Mouse (Mus musculus) limb, embryonic 11.5 days (tissue): ENCODE data around the gene Plxnd1. TPM values are rescaled to one million over a fixed set of nuclear protein-coding genes. Genes with fewer than 3 reads are reported as not detected.

Experiments used
- ATAC-seq: fragments of 200-750 bp; cut with Nextera tagmentation; 2 replicates; pipeline ENCODE4 v1.8.0; 2017; ENCODE audit warnings: low read depth; ENCODE audit not compliant: insufficient number of reproducible peaks, low FRiP score, low TSS enrichment
- DNase-seq: peaks from one replicate; pipeline ENCODE4 v3.0.0-alpha.2; 2015; ENCODE audit warnings: low spot score
- H3K27ac ChIP-seq: fragments of 300-500 bp; sonication (generic); replicated peaks from 2 replicates; pipeline ENCODE4 v1.5.1; 2014; ENCODE audit warnings: low read depth, mild to moderate bottlenecking, low read length
- H3K27me3 ChIP-seq: fragments of 300-500 bp; sonication (generic); 2 replicates; pipeline ENCODE4 v1.6.1; 2014; ENCODE audit warnings: mild to moderate bottlenecking, low read length, mixed read lengths; ENCODE audit not compliant: control insufficient read depth, insufficient read depth
- H3K36me3 ChIP-seq: fragments of 300-500 bp; sonication (generic); 2 replicates; pipeline ENCODE4 v1.6.1; 2014; ENCODE audit warnings: mild to moderate bottlenecking, low read length, moderate library complexity, mixed read lengths; ENCODE audit not compliant: control insufficient read depth, insufficient read depth
- H3K4me1 ChIP-seq: fragments of 300-500 bp; sonication (generic); 2 replicates; pipeline ENCODE4 v1.6.1; 2014; ENCODE audit warnings: low read length, mixed read lengths; ENCODE audit not compliant: control insufficient read depth, insufficient read depth
- H3K4me2 ChIP-seq: fragments of 300-500 bp; sonication (generic); 2 replicates; pipeline ENCODE4 v1.6.1; 2014; ENCODE audit warnings: low read depth, mild to moderate bottlenecking, moderate library complexity; ENCODE audit not compliant: severe bottlenecking
- H3K4me3 ChIP-seq: fragments of 300-500 bp; sonication (generic); 2 replicates; pipeline ENCODE4 v1.5.1; 2014; ENCODE audit warnings: low read depth, low read length
- H3K9ac ChIP-seq: fragments of 300-500 bp; sonication (generic); 2 replicates; pipeline ENCODE4 v1.6.1; 2014; ENCODE audit warnings: mild to moderate bottlenecking, low read length
- H3K9me3 ChIP-seq: fragments of 300-500 bp; sonication (generic); 2 replicates; pipeline ENCODE4 v1.6.1; 2016; ENCODE audit warnings: low read length; ENCODE audit not compliant: control insufficient read depth
- WGBS: fragments of 180-500 bp; shearing (Covaris S2); extraction: QIAGEN DNeasy Blood & Tissue Kit; methylation state at CpG from one replicate; pipeline ENCODE4 v1.1.7; 2014; 5-methylcytosine and 5-hydroxymethylcytosine counted together
- polyA plus RNA-seq: library from polyadenylated mRNA; unstranded; fragments of >200 nt; fragmentation: Nextera tagmentation; extraction: Ambion mirVana; gene quantifications from 2 replicates; pipeline ENCODE4 v1.2.1, GENCODE M21; 2014

Gene Plxnd1
- polyA plus RNA-seq, 1 experiment from 2014 or later: 19.6 TPM

DNA sequence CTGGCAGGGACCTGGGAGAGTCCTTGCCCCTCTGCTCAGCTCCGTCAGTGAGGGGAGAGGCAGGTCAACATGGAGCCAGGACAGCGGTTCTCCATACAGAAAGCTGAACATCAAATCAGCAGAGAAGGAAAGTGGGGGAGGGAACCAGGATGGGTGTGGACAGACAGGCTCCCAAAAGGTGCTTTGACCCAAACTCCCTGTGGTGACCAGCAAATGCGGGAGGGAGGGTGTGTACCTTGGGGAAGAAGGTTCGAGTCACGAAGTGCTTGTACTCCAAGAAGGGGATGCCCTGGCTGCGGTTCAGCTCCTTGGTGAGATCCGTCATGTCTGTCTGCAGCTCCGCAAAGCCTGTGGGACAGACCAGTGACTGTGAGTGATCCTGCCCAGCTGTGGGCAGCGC lies 31.1 kb downstream of the Plxnd1 start:
- no peak overlapping the region for H3K4me3 ChIP-seq
- 81% methylated on average over 9 of the region's 9 CpGs for WGBS
- no peak overlapping the region for H3K27ac ChIP-seq
- DNase-seq: no peak
- H3K9me3 ChIP-seq: no peaks in the 10 kb centered on the region
- ATAC-seq: no peak
- H3K27me3 ChIP-seq: no peaks in the 10 kb centered on the region
- no peak overlapping the region for H3K4me2 ChIP-seq
- no peak overlapping the region for H3K9ac ChIP-seq
- H3K4me1 ChIP-seq: 0 out of 2 replicates have a peak, but pooled peaks cover 8% of the 10 kb centered on the region
- H3K36me3 ChIP-seq: no peaks in the 10 kb centered on the region

DNA sequence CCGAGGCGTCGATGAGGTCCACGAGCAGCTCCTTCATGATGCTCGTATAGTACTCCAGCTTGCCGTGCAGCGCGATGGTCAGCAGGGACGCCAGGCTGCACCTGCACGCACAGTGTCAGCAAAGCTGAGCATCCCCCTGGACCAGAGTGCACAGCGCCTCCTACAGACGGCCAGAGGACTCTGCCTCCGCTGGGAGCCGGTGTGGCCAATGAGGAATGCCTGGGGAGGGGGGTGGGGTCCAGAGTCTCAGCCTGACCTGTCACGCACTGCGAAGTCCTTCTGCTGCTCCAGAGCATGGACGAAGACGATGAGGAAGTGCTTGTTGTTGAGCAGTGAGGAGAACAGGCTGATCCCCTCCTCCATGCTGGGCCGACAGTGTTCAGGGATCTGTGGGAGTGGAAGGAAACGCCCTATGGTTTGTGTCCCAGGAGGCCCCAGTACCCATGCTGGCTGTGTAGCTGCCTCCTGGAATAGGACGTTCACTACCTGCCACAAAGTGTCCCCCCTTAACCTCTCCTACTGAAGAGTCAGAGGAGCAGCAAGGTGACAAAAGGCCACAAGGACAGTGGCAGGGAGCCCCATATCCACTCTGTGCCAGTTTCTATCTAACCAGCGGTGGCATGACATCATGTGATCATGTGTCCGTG lies 32.2 kb downstream of the Plxnd1 start:
- 41% methylated on average over 23 of the region's 23 CpGs for WGBS
- no peak overlapping the region for H3K27ac ChIP-seq
- no peak overlapping the region for H3K4me3 ChIP-seq
- ATAC-seq (no peak), DNase-seq (peak; percentile 66)
- H3K27me3 ChIP-seq: no peaks in the 10 kb centered on the region
- no peaks in the 10 kb centered on the region for H3K9me3 ChIP-seq
- no peak overlapping the region for H3K9ac ChIP-seq
- no peaks in the 10 kb centered on the region for H3K36me3 ChIP-seq
- peaks cover 10% of the 10 kb centered on the region for H3K4me1 ChIP-seq
- no peak overlapping the region for H3K4me2 ChIP-seq

DNA sequence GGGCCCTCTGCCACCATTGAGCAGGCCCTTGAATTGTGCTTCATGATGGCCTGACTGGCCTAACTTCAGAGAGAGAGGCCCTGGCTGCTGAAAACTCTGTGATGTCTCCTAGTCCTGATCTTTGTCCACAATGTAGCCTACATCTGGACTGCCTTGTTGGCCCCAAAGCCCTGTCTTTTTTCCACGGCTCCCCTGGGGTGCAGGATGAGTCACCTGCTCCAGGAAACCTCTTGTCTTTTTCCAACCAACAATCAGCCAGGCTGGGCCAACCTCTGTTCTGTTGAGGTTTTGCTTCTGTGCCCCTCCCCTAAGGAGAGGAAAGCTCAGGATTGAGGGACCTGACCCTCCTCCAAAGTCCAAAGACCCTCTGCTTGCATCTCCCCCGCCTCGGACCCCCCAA lies 33.1 kb downstream of the Plxnd1 start:
- no peak overlapping the region for H3K27ac ChIP-seq
- no peaks in the 10 kb centered on the region for H3K27me3 ChIP-seq
- ATAC-seq (no peak), DNase-seq (no peak)
- peaks cover 18% of the 10 kb centered on the region for H3K4me1 ChIP-seq
- 86% methylated on average over 3 of the region's 3 CpGs for WGBS
- H3K9me3 ChIP-seq: no peaks in the 10 kb centered on the region
- H3K4me3 ChIP-seq: no peak overlapping the region
- H3K9ac ChIP-seq: no peak overlapping the region
- H3K4me2 ChIP-seq: no peak overlapping the region
- no peaks in the 10 kb centered on the region for H3K36me3 ChIP-seq

DNA sequence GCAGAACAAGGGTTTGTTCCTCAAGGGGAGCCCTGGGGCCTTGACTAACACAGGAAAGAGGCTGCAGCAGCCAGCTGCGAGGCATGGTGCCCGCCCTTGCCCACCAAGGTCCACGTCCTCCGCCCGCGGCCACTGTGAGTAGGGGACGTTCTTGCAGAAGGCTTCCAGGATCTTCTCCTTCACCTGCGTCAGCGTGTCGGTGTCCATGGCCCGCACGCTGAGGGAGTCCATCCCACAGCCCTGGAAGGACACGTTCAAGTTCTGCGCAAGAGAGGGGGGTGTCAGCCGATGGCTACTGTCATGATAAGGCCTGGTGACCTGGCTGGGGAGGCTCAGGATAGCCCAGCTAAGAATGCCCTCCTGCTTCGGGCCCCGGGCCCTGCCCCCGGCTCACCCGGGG lies 34.5 kb downstream of the Plxnd1 start:
- no peak overlapping the region for H3K4me3 ChIP-seq
- no peak overlapping the region for H3K9ac ChIP-seq
- no peaks in the 10 kb centered on the region for H3K27me3 ChIP-seq
- no peak overlapping the region for H3K27ac ChIP-seq
- no peak overlapping the region for H3K4me2 ChIP-seq
- H3K36me3 ChIP-seq: no peaks in the 10 kb centered on the region
- WGBS: 93% methylated on average over 19 of the region's 19 CpGs
- H3K4me1 ChIP-seq: peaks cover 23% of the 10 kb centered on the region
- ATAC-seq: no peak
- no peak for DNase-seq
- no peaks in the 10 kb centered on the region for H3K9me3 ChIP-seq

DNA sequence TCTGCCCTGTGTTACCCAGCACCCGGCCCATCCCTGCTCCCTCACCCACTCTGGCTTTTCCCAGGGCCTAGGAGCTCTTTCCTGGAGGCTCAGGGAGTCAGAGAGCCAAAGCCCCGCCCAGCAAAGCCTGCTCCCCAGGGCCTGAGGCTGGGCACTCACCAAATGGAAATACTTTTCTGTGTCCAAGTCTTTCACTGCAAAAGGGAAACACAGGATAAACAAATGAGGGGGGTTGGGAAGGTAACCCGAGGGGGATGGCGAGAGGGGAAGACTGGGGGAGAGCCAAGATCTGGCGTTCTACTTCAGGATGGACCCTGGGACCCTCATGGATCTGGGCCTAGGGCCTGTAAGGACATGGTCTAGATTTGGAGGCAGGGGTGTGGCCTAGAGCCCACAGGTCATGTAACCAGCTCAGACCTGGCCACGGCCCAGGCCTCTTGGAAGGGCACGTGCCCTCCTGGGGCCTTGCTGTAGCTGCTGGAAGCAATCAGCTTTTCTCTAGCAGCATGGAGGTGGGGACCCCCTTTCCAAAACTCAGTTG lies 35.6 kb downstream of the Plxnd1 start:
- no peaks in the 10 kb centered on the region for H3K36me3 ChIP-seq
- H3K4me1 ChIP-seq: peaks cover 23% of the 10 kb centered on the region
- H3K4me2 ChIP-seq: no peak overlapping the region
- DNase-seq: no peak
- H3K4me3 ChIP-seq: no peak overlapping the region
- H3K27me3 ChIP-seq: no peaks in the 10 kb centered on the region
- ATAC-seq: no peak
- H3K9ac ChIP-seq: no peak overlapping the region
- no peaks in the 10 kb centered on the region for H3K9me3 ChIP-seq
- H3K27ac ChIP-seq: no peak overlapping the region
- WGBS: 81% methylated on average over 7 of the region's 7 CpGs

DNA sequence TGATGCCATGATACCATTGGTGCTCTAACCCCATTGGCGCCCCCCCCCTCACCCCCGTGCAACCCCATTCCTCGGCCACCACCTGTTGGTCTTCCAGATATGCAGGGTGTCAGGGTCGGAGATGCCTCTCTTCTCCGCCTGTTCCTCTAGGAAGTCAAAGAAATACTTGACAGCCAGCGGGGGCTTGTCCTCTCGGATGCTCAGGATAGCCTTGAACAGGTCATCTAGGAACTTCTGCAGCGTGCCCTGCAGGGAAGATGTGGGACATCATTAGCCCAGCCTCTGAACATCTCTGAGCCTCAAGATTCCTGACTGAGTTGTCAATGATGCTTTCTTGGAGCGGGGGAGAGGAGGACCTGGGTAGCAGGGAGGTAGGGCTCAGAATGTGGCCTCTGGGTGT lies 36.4 kb downstream of the Plxnd1 start:
- Histone ChIP-seq H3K27me3 (no peaks in the 10 kb centered on the region), H3K4me2 (no peak overlapping the region), H3K4me1 (peaks cover 23% of the 10 kb centered on the region), H3K4me3 (no peak overlapping the region), H3K36me3 (no peaks in the 10 kb centered on the region), H3K27ac (no peak overlapping the region), H3K9me3 (no peaks in the 10 kb centered on the region), H3K9ac (no peak overlapping the region)
- no peak for DNase-seq
- 92% methylated on average over 9 of the region's 9 CpGs for WGBS
- no peak for ATAC-seq

GRCm38 (mm10) chr6:115957681-115958080 lies 37.1 kb downstream of the Plxnd1 start:
- Histone ChIP-seq H3K27me3 (no peaks in the 10 kb centered on the region), H3K4me1 (peaks cover 23% of the 10 kb centered on the region), H3K4me2 (peak overlapping the region; percentile 21; the same call in 1 of the 2 replicates), H3K36me3 (no peaks in the 10 kb centered on the region), H3K27ac (no peak overlapping the region; the same call in 1 of the 2 replicates), H3K9me3 (no peaks in the 10 kb centered on the region), H3K9ac (no peak overlapping the region), H3K4me3 (no peak overlapping the region)
- DNase-seq (peak; percentile 39), ATAC-seq (peak; percentile 11; the same call in 1 of the 2 replicates)
- 24% methylated on average over 6 of the region's 6 CpGs for WGBS

DNA sequence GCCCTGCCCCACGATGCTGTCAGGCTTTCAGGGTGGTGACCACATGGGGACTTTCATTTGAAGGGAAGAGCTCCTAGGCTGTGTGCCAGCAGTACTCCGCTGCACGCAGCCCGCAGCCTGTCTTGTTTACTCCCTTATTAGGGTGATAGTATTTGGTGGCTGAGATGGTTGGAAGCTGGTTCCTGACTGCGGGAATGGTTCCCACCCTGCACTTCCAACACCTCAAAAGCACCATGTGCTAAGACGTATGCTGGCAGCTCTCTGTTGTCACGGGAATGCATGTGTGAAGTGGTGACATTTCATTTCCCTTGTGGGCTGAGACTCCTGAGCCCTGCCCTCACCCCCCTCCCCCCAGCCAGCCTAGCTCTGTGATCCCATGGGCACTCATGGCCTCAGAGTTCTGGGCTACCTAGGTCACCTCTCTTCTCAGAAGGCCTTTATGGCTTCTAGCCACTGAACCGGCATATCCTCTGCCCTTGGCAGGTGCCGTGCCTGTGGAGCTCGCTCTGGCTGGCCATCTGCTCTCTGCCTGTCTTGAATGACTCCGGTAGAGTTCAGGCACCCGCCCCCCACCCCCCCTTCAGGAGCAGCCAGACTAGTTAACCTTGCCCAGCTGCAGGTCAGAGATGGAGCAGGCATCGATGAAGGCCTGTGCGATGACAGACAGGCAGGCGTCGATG lies 37.7 kb downstream of the Plxnd1 start:
- ATAC-seq (no peak), DNase-seq (peak; percentile 43)
- Histone ChIP-seq H3K9me3 (no peaks in the 10 kb centered on the region), H3K4me3 (no peak overlapping the region), H3K4me1 (peaks cover 23% of the 10 kb centered on the region), H3K36me3 (no peaks in the 10 kb centered on the region), H3K9ac (no peak overlapping the region), H3K4me2 (no peak overlapping the region; the same call in 1 of the 2 replicates), H3K27ac (no peak overlapping the region), H3K27me3 (no peaks in the 10 kb centered on the region)
- WGBS: 31% methylated on average over 16 of the region's 16 CpGs
